ENCODE assay signal across 20 mouse cellular contexts in the genomic region with DNA sequence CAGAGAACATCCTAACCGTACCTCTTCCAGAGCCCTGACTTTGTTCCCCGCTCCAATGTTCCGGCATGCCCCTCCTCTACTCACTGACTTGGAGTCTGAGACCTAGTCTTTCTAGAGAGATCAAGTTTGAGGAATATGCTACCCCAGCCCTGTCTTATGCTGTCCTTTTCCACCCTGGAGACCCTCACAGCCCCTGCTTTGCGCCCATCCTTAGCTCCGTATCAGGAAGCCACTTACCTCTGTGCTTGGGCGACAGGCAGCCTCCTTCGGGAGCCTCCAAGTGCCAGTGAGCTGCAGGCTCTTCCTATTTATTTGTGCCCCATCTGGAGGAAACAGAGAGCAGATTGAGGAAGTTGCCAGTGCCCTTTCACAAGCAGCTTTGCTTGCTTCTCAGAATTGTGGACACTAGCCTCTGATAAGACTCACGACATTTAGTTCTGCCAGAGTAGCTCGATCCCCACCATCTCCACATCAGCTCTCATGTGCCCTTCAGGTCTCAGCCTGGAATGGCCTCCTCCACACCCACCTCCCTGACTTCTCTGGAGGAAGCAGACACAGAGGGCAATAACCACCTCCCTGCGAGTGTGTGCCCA. TPM values are rescaled to one million over a fixed set of nuclear protein-coding genes. Genes with fewer than 3 reads are reported as not detected.
DNase-seq lines count a peak whose midpoint lies in the region; ATAC-seq and TF ChIP-seq lines count a peak whose summit lies in the region.
"Had no signal": no experiment of that assay in that cellular context is flagged by ENCODE, and none has a peak within 500 bp of the region (broad histone marks: within the 10 kb centered on the region; RNA-seq: fewer than 3 reads in every experiment).

A gene (minus strand): TSS at position 381 of the 593 bp plus-strand sequence.

- peaks cover 0 to 19% of the 10 kb centered on the region in 2 experiments; a peak in 3 of 4 replicates for H3K4me1 ChIP-seq in MEL (ENCODE audit: control insufficient read depth in 1 of 2, insufficient read depth in 2 of 2, low read length in 2 of 2)
- no peaks in the 10 kb centered on the region for H3K4me1 ChIP-seq in liver, embryonic 11.5 days (replicated peaks; ENCODE audit: control insufficient read depth, insufficient read depth, low read length)
- H3K4me1 ChIP-seq in forebrain, postnatal 0 days (ENCODE audit: insufficient read depth) = no peaks in the 10 kb centered on the region
- H3K4me1 ChIP-seq: hindbrain, embryonic 13.5 days; neural tube, embryonic 13.5 days had no signal

- peak within 1 kb of the TSS; percentile 28 for H3K4me2 ChIP-seq in liver, embryonic 11.5 days
- no peak within 1 kb of the TSS for H3K4me2 ChIP-seq in forebrain, postnatal 0 days (ENCODE audit: low read depth)
- H3K4me2 ChIP-seq: heart, embryonic 13.5 days; hindbrain, embryonic 13.5 days; neural tube, embryonic 13.5 days had no signal

- no peaks in the 10 kb centered on the region for H3K79me2 ChIP-seq in MEL (ENCODE audit: control insufficient read depth, insufficient read depth, low read length, poor library complexity)

- peak within 1 kb of the TSS; percentile 31 for H3K9ac ChIP-seq in MEL (ENCODE audit: control insufficient read depth, low read depth, low read length, poor library complexity, severe bottlenecking)
- H3K9ac ChIP-seq in liver, embryonic 11.5 days (ENCODE audit: low read depth, low read length) = no peak within 1 kb of the TSS
- H3K9ac ChIP-seq in forebrain, postnatal 0 days = no peak within 1 kb of the TSS
- H3K9ac ChIP-seq: heart, embryonic 13.5 days; hindbrain, embryonic 13.5 days; liver, embryonic 14.5 days; neural tube, embryonic 13.5 days had no signal

- peaks cover 0 to 8% of the 10 kb centered on the region in 2 experiments; a peak in 2 of 4 replicates for H3K36me3 ChIP-seq in MEL (ENCODE audit: control insufficient read depth in 1 of 2, insufficient read depth in 2 of 2, low read length in 2 of 2)
- no peaks in the 10 kb centered on the region for H3K36me3 ChIP-seq in liver, embryonic 11.5 days (ENCODE audit: control insufficient read depth, insufficient read depth, low read length)
- H3K36me3 ChIP-seq in forebrain, postnatal 0 days (ENCODE audit: insufficient read depth) = no peaks in the 10 kb centered on the region
- H3K36me3 ChIP-seq: heart, embryonic 13.5 days; hindbrain, embryonic 13.5 days; neural tube, embryonic 13.5 days had no signal

- H3K27ac ChIP-seq in MEL (ENCODE audit: control insufficient read depth, low read depth, low read length) = peak within 1 kb of the TSS; percentile 48
- H3K27ac ChIP-seq in liver, embryonic 11.5 days (ENCODE audit: low read depth, low read length) = no peak within 1 kb of the TSS
- H3K27ac ChIP-seq in forebrain, postnatal 0 days (ENCODE audit: low read depth, low read length) = no peak within 1 kb of the TSS
- H3K27ac ChIP-seq: heart, embryonic 13.5 days; hindbrain, embryonic 13.5 days; left cerebral cortex, adult 2 months; liver, embryonic 14.5 days; neural tube, embryonic 13.5 days had no signal

- TF ChIP-seq POLR2A in MEL (IDR thresholded peaks at IDR 0.05; ENCODE audit: control insufficient read depth in 1 of 2, insufficient read depth in 1 of 2, low read depth in 1 of 2, low read length in 2 of 2, poor library complexity in 1 of 2) = no peak

- 47% methylated on average over 10 of the region's 10 CpGs for WGBS in liver, embryonic 11.5 days
- WGBS in forebrain, postnatal 0 days = 80% methylated on average over 10 of the region's 10 CpGs

- no peaks in the 10 kb centered on the region for H3K9me3 ChIP-seq in MEL (replicated peaks; ENCODE audit: insufficient read depth, low read length)
- no peaks in the 10 kb centered on the region for H3K9me3 ChIP-seq in liver, embryonic 11.5 days (ENCODE audit: control insufficient read depth, low read length)
- no peaks in the 10 kb centered on the region for H3K9me3 ChIP-seq in forebrain, postnatal 0 days (ENCODE audit: low read length)
- H3K9me3 ChIP-seq: heart, embryonic 13.5 days; hindbrain, embryonic 13.5 days; neural tube, embryonic 13.5 days had no signal

- H3K27me3 ChIP-seq in MEL (ENCODE audit: control insufficient read depth in 1 of 2, insufficient read depth in 2 of 2, low read length in 2 of 2) = no peaks in the 10 kb centered on the region
- peaks cover 5% of the 10 kb centered on the region for H3K27me3 ChIP-seq in liver, embryonic 11.5 days (replicated peaks; ENCODE audit: control insufficient read depth, insufficient read depth, low read length)
- H3K27me3 ChIP-seq in forebrain, postnatal 0 days (ENCODE audit: insufficient read depth, low read length) = no peaks in the 10 kb centered on the region
- H3K27me3 ChIP-seq: heart, embryonic 13.5 days; hindbrain, embryonic 13.5 days; neural tube, embryonic 13.5 days had no signal

- no peak for ATAC-seq in liver, embryonic 11.5 days (replicated peaks; ENCODE audit: low FRiP score)
- peak; percentile 78 for ATAC-seq in megakaryocyte progenitor cell, adult 5-6 weeks (replicated peaks; ENCODE audit: poor library complexity)
- ATAC-seq in activated CD4-positive, CD25-positive, alpha-beta regulatory T cell, adult 4 months = no peak
- no peak for ATAC-seq in forebrain, postnatal 0 days
- ATAC-seq: intestine, postnatal 0 days; midbrain, embryonic 16.5 days; Patski had no signal

- DNase-seq in layer of hippocampus, adult 9-11 months = peak; percentile 15
- DNase-seq in layer of hippocampus, postnatal 36 days = no peak
- peak; percentile 64 for DNase-seq in MEL (ENCODE audit: low read depth, low spot score)
- no peak for DNase-seq in liver, embryonic 11.5 days (ENCODE audit: low spot score)
- DNase-seq in cerebellum, adult 11-12 months = no peak
- no peak for DNase-seq in forebrain, postnatal 0 days
- DNase-seq: adrenal gland, adult 2 months; cerebellum, adult 18-20 months; kidney, postnatal 36 days; thymus, postnatal 14 days had no signal

- no peak for TF ChIP-seq RAD21 in MEL (IDR thresholded peaks at IDR 0.05; ENCODE audit: low read depth, low read length)

- no peak for TF ChIP-seq CTCF in MEL (IDR thresholded peaks at IDR 0.05 in 2 of 3, conservative IDR thresholded peaks at IDR 0.05 in 1 of 3; ENCODE audit: control insufficient read depth in 1 of 3, insufficient read depth in 1 of 3, low read depth in 2 of 3, low read length in 3 of 3, poor library complexity in 1 of 3, severe bottlenecking in 1 of 3)
- no peak for TF ChIP-seq CTCF in forebrain, postnatal 0 days (IDR thresholded peaks at IDR 0.05; ENCODE audit: low read depth)

- H3K4me3 ChIP-seq in MEL (ENCODE audit: control insufficient read depth in 1 of 2, insufficient read depth in 1 of 2, low read depth in 2 of 2, low read length in 2 of 2) = peak within 1 kb of the TSS in 1 of 2 experiments; percentile 28; a peak in 2 of 4 replicates
- H3K4me3 ChIP-seq in liver, embryonic 11.5 days (ENCODE audit: low read depth, low read length) = 0 out of 2 replicates have a peak within 1 kb of the TSS, but pooled peaks have one; percentile 2
- no peak within 1 kb of the TSS for H3K4me3 ChIP-seq in forebrain, postnatal 0 days (ENCODE audit: low read depth, low read length)
- H3K4me3 ChIP-seq: heart, embryonic 13.5 days; hindbrain, embryonic 13.5 days; left cerebral cortex, adult 2 months; neural tube, embryonic 13.5 days had no signal

- TF ChIP-seq EP300 in MEL (IDR thresholded peaks at IDR 0.05; ENCODE audit: low read depth in 1 of 2, low read length in 2 of 2) = peak; percentile 43 to 59

TF ChIP-seq in MEL, 35 proteins besides CTCF, POLR2A, EP300 and RAD21:
- no peak for TF ChIP-seq ZC3H11A (IDR thresholded peaks at IDR 0.05; ENCODE audit: low read depth, low read length)
- no peak for TF ChIP-seq MYB (IDR thresholded peaks at IDR 0.05; ENCODE audit: low read depth, low read length)
- no peak for TF ChIP-seq ZKSCAN1 (IDR thresholded peaks at IDR 0.05; ENCODE audit: low read depth, low read length)
- no peak for TF ChIP-seq UBTF (IDR thresholded peaks at IDR 0.05; ENCODE audit: borderline replicate concordance, insufficient read depth, low read depth, low read length)
- 0 out of 2 replicates have a peak, but pooled peaks have one; percentile 23 for TF ChIP-seq TCF12 (IDR thresholded peaks at IDR 0.05; ENCODE audit: low read depth, low read length)
- TF ChIP-seq ELF1 (IDR thresholded peaks at IDR 0.05; ENCODE audit: low read depth, low read length) = 0 out of 2 replicates have a peak, but pooled peaks have one; percentile 18
- TF ChIP-seq RCOR1 (IDR thresholded peaks at IDR 0.05; ENCODE audit: low read depth, low read length) = peak; percentile 46; the same call in 1 of the 2 replicates
- peak; percentile 59 for TF ChIP-seq TAL1 (IDR thresholded peaks at IDR 0.05; ENCODE audit: low read length)
- peak; percentile 93 for TF ChIP-seq TBP (IDR thresholded peaks at IDR 0.05; ENCODE audit: low read depth, low read length)
- no peak for TF ChIP-seq MAX (IDR thresholded peaks at IDR 0.05; ENCODE audit: low read length)
- no peak for TF ChIP-seq NRF1 (IDR thresholded peaks at IDR 0.05; ENCODE audit: insufficient read depth, low read depth, low read length, poor library complexity, severe bottlenecking)
- TF ChIP-seq GATA1 (IDR thresholded peaks at IDR 0.05; ENCODE audit: low read depth, low read length) = peak; percentile 43; the same call in 1 of the 2 replicates
- TF ChIP-seq ZNF384 (IDR thresholded peaks at IDR 0.05; ENCODE audit: low read depth, low read length) = no peak

RNA-seq across cellular contexts. Expression of the gene that starts here (rescaled TPM):
- total RNA-seq in layer of hippocampus, postnatal 36 days (2021) = 1 to 10 TPM; 1.4 to 1.5 TPM
- total RNA-seq in MEL (2012; rRNA removed) = 0.33 and 0.54 TPM in 2 replicates
- 1 to 10 TPM in 1 of 2 experiments, not detected in 1; 1.8 TPM for polyA plus RNA-seq in MEL (2012; ENCODE audit: insufficient read depth in 1 of 2, insufficient read length in 2 of 2, low read depth in 1 of 2, low replicate concordance in 2 of 2, missing spikeins in 1 of 2)
- polyA plus RNA-seq in liver, embryonic 11.5 days (2014; fragmentation: Nextera tagmentation; extraction: Ambion mirVana) = 1.5 and 1.8 TPM in 2 replicates
- 4.2 and 4.7 TPM in 2 replicates for total RNA-seq in megakaryocyte progenitor cell, adult 5-6 weeks (2015)
- total RNA-seq in megakaryocyte progenitor cell, adult 5-6 weeks (2017) = 0.98 and 1.7 TPM in 2 replicates
- polyA plus RNA-seq in activated CD4-positive, CD25-positive, alpha-beta regulatory T cell, adult 4 months (2017; shearing (Covaris generic)) = not detected
- total RNA-seq in forebrain, postnatal 0 days (2014; rRNA removed) = 0.43 and 1.2 TPM in 2 replicates
- polyA plus RNA-seq in forebrain, postnatal 0 days (2015; fragmentation: Nextera tagmentation; extraction: Ambion mirVana) = 0.13 and 0.16 TPM in 2 replicates

Comparison
In these comparisons a context has a peak if more than half of its experiments do, and no peak if none do; other contexts are left out.
1. DNase-seq: peak in layer of hippocampus, adult 9-11 months (single experiment) and MEL (single experiment); none in layer of hippocampus, postnatal 36 days (0 of 2), liver, embryonic 11.5 days (single experiment), cerebellum, adult 11-12 months (single experiment) and forebrain, postnatal 0 days (single experiment).